Mouse (Mus musculus): Measurements from ENCODE around the gene Phospho1. TPM values are rescaled to one million over a fixed set of nuclear protein-coding genes. Genes with fewer than 3 reads are reported as not detected.

Gene Phospho1
- polyA plus RNA-seq, 1 experiment, result 278 TPM

GRCm38 (mm10) chr11:95837059-95837458 lies 12.8 kb downstream of the Phospho1 start, which contains the start of gene Gngt2:
Gene Gngt2 (plus strand): TSS chr11:95837216.
- 7% methylated on average over 10 of the region's 10 CpGs for WGBS
- Histone ChIP-seq H3K36me3 (ENCODE audit: control insufficient read depth, insufficient read depth, low read length) (0 out of 2 replicates have a peak, but pooled peaks cover under 1% of the 10 kb centered on the region), H3K4me3 (ENCODE audit: low read depth, low read length) (peak within 1 kb of the TSS; percentile 25)

DNA sequence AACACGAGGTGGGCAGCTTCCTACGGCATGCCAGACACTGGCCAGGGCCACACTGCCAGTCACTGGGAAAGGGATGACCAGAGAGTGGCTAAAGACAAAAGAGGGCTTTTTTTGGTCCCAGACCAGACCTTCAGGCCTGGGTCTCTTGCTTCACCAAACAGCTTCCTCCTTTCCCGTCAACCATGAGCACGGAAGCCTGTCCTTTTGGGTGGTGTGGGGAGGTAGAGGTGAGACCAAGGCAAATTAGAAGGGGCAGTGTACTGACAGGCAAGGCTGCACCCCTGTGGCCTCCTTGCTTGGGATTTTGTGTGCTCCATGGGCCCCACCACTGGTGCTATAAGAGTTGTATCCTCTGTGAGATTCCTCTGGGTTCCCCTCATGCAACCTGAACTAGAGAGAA lies 14.3 kb downstream of the Phospho1 start:
- Histone ChIP-seq H3K36me3 (ENCODE audit: control insufficient read depth, insufficient read depth, low read length) (no peaks in the 10 kb centered on the region), H3K27ac (ENCODE audit: insufficient read depth, low read depth, low read length) (peak overlapping the region; percentile 27), H3K4me3 (ENCODE audit: low read depth, low read length) (peak overlapping the region; percentile 23), H3K4me1 (ENCODE audit: control insufficient read depth, insufficient read depth, insufficient read length, low read length) (peaks cover 35% of the 10 kb centered on the region), H3K27me3 (ENCODE audit: control insufficient read depth, insufficient read depth, low read length) (no peaks in the 10 kb centered on the region)
- TF ChIP-seq CTCF (IDR thresholded peaks at IDR 0.05; ENCODE audit: extremely low read depth, insufficient read length, insufficient replicate concordance, low read depth, low read length) (no peak), POLR2A (IDR thresholded peaks at IDR 0.05; ENCODE audit: low read depth, low read length) (no peak)
- WGBS, result 75% methylated on average over 4 of the region's 4 CpGs

More at GRCm38 (mm10) chr11:95837059-95837458, 12.8 kb downstream of the Phospho1 start, which contains the start of gene Gngt2:
- H3K27ac ChIP-seq (ENCODE audit: insufficient read depth, low read depth, low read length), result peak within 1 kb of the TSS; percentile 79
- TF ChIP-seq POLR2A (IDR thresholded peaks at IDR 0.05; ENCODE audit: low read depth, low read length), result no peak
- no peak for TF ChIP-seq CTCF (IDR thresholded peaks at IDR 0.05; ENCODE audit: extremely low read depth, insufficient read length, insufficient replicate concordance, low read depth, low read length)
- H3K27me3 ChIP-seq (ENCODE audit: control insufficient read depth, insufficient read depth, low read length), result no peaks in the 10 kb centered on the region
- peaks cover 46% of the 10 kb centered on the region for H3K4me1 ChIP-seq (ENCODE audit: control insufficient read depth, insufficient read depth, insufficient read length, low read length)

DNA sequence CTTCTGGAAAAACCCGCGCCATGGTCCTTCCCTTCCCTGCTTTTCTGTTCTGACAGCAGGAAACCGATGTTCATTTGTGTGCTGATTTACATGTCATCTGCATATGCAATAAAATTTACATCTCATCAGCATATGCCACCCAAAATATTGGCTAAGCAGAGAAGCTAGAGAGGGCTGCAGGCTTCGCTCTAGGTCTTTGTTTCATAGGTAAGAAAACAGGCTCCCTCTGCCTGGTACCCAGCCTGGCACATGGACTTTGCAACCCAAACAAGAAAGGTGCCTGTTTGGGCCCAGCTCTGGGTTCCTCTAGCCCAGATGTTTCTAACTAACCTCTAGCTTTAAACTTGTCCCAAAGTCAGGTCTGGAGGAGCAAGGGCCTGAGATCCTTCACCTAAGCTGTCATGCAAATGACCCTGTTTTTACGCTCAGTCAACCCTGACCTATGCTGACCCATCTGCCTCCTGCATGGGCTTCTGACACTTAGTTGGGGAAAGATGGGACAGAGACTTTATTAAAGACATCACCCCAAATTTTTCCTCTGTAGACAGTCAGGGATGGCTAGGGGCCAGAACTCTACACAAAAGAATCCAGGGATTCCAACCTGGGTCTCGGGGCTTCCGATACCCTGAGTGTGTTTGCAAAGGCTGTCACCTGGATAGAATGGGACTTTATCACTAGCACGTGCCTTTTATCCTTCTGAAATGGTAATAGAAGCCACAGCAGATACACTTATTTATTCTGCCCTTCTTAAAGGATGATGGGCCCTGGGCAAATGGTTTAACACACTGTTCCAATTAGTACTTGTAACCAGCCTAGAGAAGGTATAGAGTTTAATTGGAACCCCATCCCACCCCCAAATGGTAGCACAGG lies 14.9 kb downstream of the Phospho1 start:
- WGBS, result 81% methylated on average over 8 of the region's 8 CpGs
- no peak for TF ChIP-seq POLR2A (IDR thresholded peaks at IDR 0.05; ENCODE audit: low read depth, low read length)
- TF ChIP-seq CTCF (IDR thresholded peaks at IDR 0.05; ENCODE audit: extremely low read depth, insufficient read length, insufficient replicate concordance, low read depth, low read length), result no peak
- Histone ChIP-seq H3K27me3 (ENCODE audit: control insufficient read depth, insufficient read depth, low read length) (no peaks in the 10 kb centered on the region), H3K36me3 (ENCODE audit: control insufficient read depth, insufficient read depth, low read length) (no peaks in the 10 kb centered on the region), H3K4me3 (ENCODE audit: low read depth, low read length) (peak overlapping the region; percentile 23; the same call in 1 of the 2 replicates), H3K4me1 (ENCODE audit: control insufficient read depth, insufficient read depth, insufficient read length, low read length) (peaks cover 28% of the 10 kb centered on the region), H3K27ac (ENCODE audit: insufficient read depth, low read depth, low read length) (peak overlapping the region; percentile 27)

DNA sequence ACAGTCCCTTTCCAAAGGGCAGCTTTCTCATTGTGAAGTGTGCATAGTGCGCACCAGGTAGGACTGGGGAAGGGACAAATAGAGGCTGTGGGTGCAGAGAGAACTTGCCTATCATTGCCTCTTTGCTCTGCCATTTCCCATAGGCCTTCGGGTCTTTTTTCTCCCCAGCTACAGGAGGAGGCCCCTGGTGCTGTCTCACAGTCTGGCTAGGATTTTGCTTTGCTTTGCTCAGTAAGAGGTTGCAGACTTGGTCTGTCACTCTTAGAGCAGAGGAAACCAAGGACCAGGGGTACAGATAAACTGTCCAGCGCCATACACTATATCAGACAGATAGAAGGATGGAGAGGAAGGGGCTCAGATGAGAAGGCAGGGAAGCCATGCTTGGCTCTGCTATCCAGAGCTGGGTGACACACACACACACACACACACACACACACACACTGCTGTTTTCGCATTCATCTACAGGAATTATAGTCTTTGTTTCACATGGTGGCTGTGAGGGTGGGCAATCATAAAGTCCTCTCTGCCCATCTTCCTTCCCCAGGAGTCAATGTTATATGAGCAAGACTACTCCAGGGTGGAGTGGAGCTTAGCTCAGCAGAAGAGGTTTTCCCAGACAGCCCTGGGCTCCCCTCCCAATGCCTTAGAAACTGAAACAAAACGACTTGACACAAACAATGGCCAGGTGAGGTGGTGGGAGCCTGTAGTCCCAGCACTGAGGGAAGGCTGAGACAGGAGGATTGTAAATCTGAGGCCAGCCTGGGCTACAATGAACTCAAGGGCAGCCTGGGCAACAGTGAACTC lies 16.6 kb downstream of the Phospho1 start:
- Histone ChIP-seq H3K36me3 (ENCODE audit: control insufficient read depth, insufficient read depth, low read length) (no peaks in the 10 kb centered on the region), H3K4me3 (ENCODE audit: low read depth, low read length) (peak overlapping the region; percentile 73), H3K27me3 (ENCODE audit: control insufficient read depth, insufficient read depth, low read length) (no peaks in the 10 kb centered on the region), H3K4me1 (ENCODE audit: control insufficient read depth, insufficient read depth, insufficient read length, low read length) (peaks cover 19% of the 10 kb centered on the region), H3K27ac (ENCODE audit: insufficient read depth, low read depth, low read length) (peak overlapping the region; percentile 80)
- WGBS, result 71% methylated on average over 5 of the region's 5 CpGs
- no peak for TF ChIP-seq POLR2A (IDR thresholded peaks at IDR 0.05; ENCODE audit: low read depth, low read length)
- no peak for TF ChIP-seq CTCF (IDR thresholded peaks at IDR 0.05; ENCODE audit: extremely low read depth, insufficient read length, insufficient replicate concordance, low read depth, low read length)

GRCm38 (mm10) chr11:95841498-95841830 lies 17.2 kb downstream of the Phospho1 start:
- peak overlapping the region; percentile 73 for H3K4me3 ChIP-seq (ENCODE audit: low read depth, low read length)
- peak overlapping the region; percentile 80 for H3K27ac ChIP-seq (ENCODE audit: insufficient read depth, low read depth, low read length)
- no peaks in the 10 kb centered on the region for H3K36me3 ChIP-seq (ENCODE audit: control insufficient read depth, insufficient read depth, low read length)
- TF ChIP-seq POLR2A (IDR thresholded peaks at IDR 0.05; ENCODE audit: low read depth, low read length) (0 out of 2 replicates have a peak, but pooled peaks have one; percentile 27), CTCF (IDR thresholded peaks at IDR 0.05; ENCODE audit: extremely low read depth, insufficient read length, insufficient replicate concordance, low read depth, low read length) (no peak)
- no peaks in the 10 kb centered on the region for H3K27me3 ChIP-seq (ENCODE audit: control insufficient read depth, insufficient read depth, low read length)
- H3K4me1 ChIP-seq (ENCODE audit: control insufficient read depth, insufficient read depth, insufficient read length, low read length), result peaks cover 18% of the 10 kb centered on the region
- WGBS, result 76% methylated on average over 10 of the region's 10 CpGs

DNA sequence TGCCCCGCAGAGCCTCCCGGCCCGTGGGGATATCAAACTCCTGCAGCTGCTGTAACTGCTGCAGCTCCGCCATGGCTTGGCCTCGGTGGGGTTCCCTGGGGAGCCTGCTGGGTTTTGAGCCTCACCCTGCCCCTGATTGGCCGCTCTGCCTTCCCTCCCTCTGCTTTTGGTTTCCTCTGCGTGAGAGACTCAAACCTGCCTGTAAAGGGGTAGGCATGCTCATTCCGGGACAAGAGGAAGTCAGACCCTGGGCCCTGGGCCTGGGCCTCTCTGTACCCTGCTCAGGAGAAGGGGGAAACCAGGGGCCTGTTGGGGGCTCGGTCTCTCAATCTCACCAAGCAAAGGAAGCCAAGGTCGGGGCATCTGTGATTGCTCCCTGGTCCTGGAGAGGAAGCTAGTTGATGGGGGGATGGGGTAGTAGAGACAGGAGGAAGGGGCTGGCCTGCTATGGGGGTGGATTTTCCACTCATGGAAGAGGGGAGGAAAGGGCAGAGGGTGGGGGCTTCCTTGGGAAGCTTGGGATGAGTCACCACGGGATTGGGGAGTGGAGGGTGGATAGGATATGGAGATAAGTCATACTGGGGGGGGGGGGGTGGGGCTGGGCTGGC lies 17.9 kb downstream of the Phospho1 start, which contains the start of gene Abi3:
Gene Abi3, minus strand, starts transcription at position 403 of the 608 bp plus-strand sequence.
- peak within 1 kb of the TSS; percentile 80 for H3K27ac ChIP-seq (ENCODE audit: insufficient read depth, low read depth, low read length)
- peak; percentile 66; the same call in 1 of the 2 replicates for TF ChIP-seq POLR2A (IDR thresholded peaks at IDR 0.05; ENCODE audit: low read depth, low read length)
- TF ChIP-seq CTCF (IDR thresholded peaks at IDR 0.05; ENCODE audit: extremely low read depth, insufficient read length, insufficient replicate concordance, low read depth, low read length), result no peak
- H3K4me1 ChIP-seq (ENCODE audit: control insufficient read depth, insufficient read depth, insufficient read length, low read length), result peaks cover 13% of the 10 kb centered on the region
- WGBS, result 52% methylated on average over 11 of the region's 11 CpGs
- no peaks in the 10 kb centered on the region for H3K27me3 ChIP-seq (ENCODE audit: control insufficient read depth, insufficient read depth, low read length)
- peak within 1 kb of the TSS; percentile 73 for H3K4me3 ChIP-seq (ENCODE audit: low read depth, low read length)
- H3K36me3 ChIP-seq (ENCODE audit: control insufficient read depth, insufficient read depth, low read length), result no peaks in the 10 kb centered on the region

Measured in small intestine, adult 2 months (tissue).